In the genomic region with DNA sequence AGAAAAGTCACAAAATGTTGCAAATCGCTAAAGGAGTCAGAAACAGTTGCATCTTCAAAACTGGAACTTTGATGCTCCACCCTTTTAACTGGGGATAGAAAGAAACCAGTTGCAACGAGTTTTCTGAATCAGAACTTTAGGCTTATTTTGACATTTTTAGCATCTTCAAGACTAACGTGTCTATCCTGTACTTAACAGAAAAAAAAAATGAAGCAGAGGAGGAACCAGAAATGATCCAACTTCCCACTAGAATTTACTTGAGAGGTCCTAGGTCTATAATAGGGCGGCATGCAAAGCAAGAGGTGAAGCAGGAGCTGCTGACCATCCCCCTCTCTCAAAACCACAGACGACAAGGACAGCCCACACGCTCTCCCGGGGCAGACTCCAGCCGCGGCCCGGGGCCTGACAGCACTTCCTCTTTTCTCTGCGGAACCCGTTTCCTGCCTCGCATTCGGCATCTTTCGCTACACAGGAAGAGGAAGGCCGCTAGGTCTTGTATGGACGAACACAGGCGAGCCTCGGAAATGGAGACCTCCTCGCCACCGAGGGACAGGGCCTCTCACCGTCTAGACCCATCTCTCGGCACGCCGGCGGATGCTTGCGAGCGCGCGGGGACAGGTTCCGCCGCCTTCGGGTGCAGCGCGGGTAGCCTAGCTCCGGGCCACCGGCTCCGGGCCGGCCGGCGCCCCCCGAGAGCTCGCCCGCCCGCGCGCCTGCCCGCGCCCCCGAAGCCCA, we compare ENCODE assay signal across 8 mouse cellular contexts. TPM values are rescaled to one million over a fixed set of nuclear protein-coding genes. Genes with fewer than 3 reads are reported as not detected.
DNase-seq lines count a peak whose midpoint lies in the region; ATAC-seq lines count a peak whose summit lies in the region.

No protein-coding gene starts in this region.

- peak; percentile 48 for ATAC-seq in inflammation-experienced regulatory T-cells, adult 6 months
- peak; percentile 70 for ATAC-seq in megakaryocyte progenitor cell, adult 5-6 weeks (replicated peaks; ENCODE audit: poor library complexity)

- intact Hi-C loops in left cerebral cortex, postnatal 10 days (cut with DNase I) = no loop called here

- DNase-seq in adrenal gland, adult 2 months = peak; percentile 88
- peak; percentile 87 for DNase-seq in embryo, embryonic 10.5 days (ENCODE audit: low spot score)
- peak; percentile 77 for DNase-seq in gastrocnemius, postnatal 25 days
- peak; percentile 69 to 88 for DNase-seq in left cerebral cortex, postnatal 10 days (ENCODE audit: extremely low spot score in 1 of 2, low spot score in 2 of 2)
- peak; percentile 76 for DNase-seq in right cerebral cortex, postnatal 25 days
- peak; percentile 89 for DNase-seq in yolk sac, embryonic 10.5 days (ENCODE audit: low spot score)

RNA-seq across cellular contexts. Expression of gene Actr2, which starts 0.5 kb away (rescaled TPM):
- 100 to 1,000 TPM; 109 to 140 TPM for total RNA-seq in adrenal gland, adult 2 months (2021)
- 4.4 and 5.0 TPM in 2 replicates for polyA plus RNA-seq in adrenal gland, adult 2 months (2012; rRNA removed)
- total RNA-seq in gastrocnemius, postnatal 25 days (2021) = 10 to 100 TPM; 30.1 to 37.5 TPM
- polyA plus RNA-seq in inflammation-experienced regulatory T-cells, adult 6 months (2017; shearing (Covaris generic)) = 100 to 1,000 TPM; 447 to 709 (median 528) TPM
- 100 to 1,000 TPM; 316 to 321 TPM for total RNA-seq in left cerebral cortex, postnatal 10 days (2021)
- 214 and 237 TPM in 2 replicates for total RNA-seq in megakaryocyte progenitor cell, adult 5-6 weeks (2015)
- total RNA-seq in megakaryocyte progenitor cell, adult 5-6 weeks (2017) = 237 and 264 TPM in 2 replicates

Comparison
In these comparisons a context has a peak if more than half of its experiments do, and no peak if none do; other contexts are left out.
1. Peak in every context shown above with its lines: DNase-seq and ATAC-seq.